ENCODE assay signal across 20 mouse cellular contexts in genomic region chr4:105276062-105276795, GRCm38 (mm10).
DNase-seq lines count a peak whose midpoint lies in the region; ATAC-seq and TF ChIP-seq lines count a peak whose summit lies in the region.
"Had no signal": no experiment of that assay in that cellular context is flagged by ENCODE, and none has a peak within 500 bp of the region (broad histone marks: within the 10 kb centered on the region; RNA-seq: fewer than 3 reads in every experiment).

No protein-coding gene starts in this region.

- no peak overlapping the region for H3K9ac ChIP-seq in forebrain, postnatal 0 days
- no peak overlapping the region for H3K9ac ChIP-seq in kidney, embryonic 16.5 days (replicated peaks; ENCODE audit: low read length)
- no peak overlapping the region for H3K9ac ChIP-seq in midbrain, embryonic 11.5 days (ENCODE audit: low read length)
- no peak overlapping the region for H3K9ac ChIP-seq in midbrain, postnatal 0 days (replicated peaks; ENCODE audit: low read length, poor library complexity, severe bottlenecking)
- H3K9ac ChIP-seq: liver, embryonic 12.5 days; lung, embryonic 15.5 days; neural tube, embryonic 15.5 days had no signal

- DNase-seq in forebrain, embryonic 10.5 days (ENCODE audit: extremely low spot score, low spot score) = no peak
- no peak for DNase-seq in forebrain, postnatal 0 days
- DNase-seq in kidney, adult 18-20 months = peak; percentile 30
- peak; percentile 83 for DNase-seq in midbrain, embryonic 11.5 days (ENCODE audit: low spot score, missing footprints)
- no peak for DNase-seq in midbrain, postnatal 0 days (ENCODE audit: low spot score)
- no peak for DNase-seq in ovary, postnatal 14 days (ENCODE audit: low spot score)
- DNase-seq: adrenal gland, postnatal 25 days; cerebellum, adult 2 months; gastrocnemius, postnatal 10 days; left cerebral cortex, postnatal 4 days; right cerebral cortex, postnatal 4 days; thymus, postnatal 36 days had no signal

- TF ChIP-seq CTCF in forebrain, postnatal 0 days (IDR thresholded peaks at IDR 0.05; ENCODE audit: low read depth) = no peak
- TF ChIP-seq CTCF in midbrain, postnatal 0 days (IDR thresholded peaks at IDR 0.05) = no peak

- H3ac ChIP-seq in myocyte (ENCODE audit: control insufficient read depth, insufficient read length) = no peak overlapping the region

- peak overlapping the region; percentile 74 for H3K27ac ChIP-seq in forebrain, embryonic 10.5 days
- H3K27ac ChIP-seq in forebrain, postnatal 0 days (ENCODE audit: low read depth, low read length) = no peak overlapping the region
- H3K27ac ChIP-seq in kidney, embryonic 16.5 days (ENCODE audit: low read length) = no peak overlapping the region
- no peak overlapping the region for H3K27ac ChIP-seq in midbrain, embryonic 11.5 days (ENCODE audit: low read depth, low read length)
- no peak overlapping the region for H3K27ac ChIP-seq in midbrain, postnatal 0 days (ENCODE audit: low read depth, low read length)
- H3K27ac ChIP-seq: liver, embryonic 12.5 days; lung, embryonic 15.5 days; neural tube, embryonic 15.5 days had no signal

- TF ChIP-seq POLR2A in myocyte (IDR thresholded peaks at IDR 0.05; ENCODE audit: insufficient read length, low read depth) = no peak

- no peaks in the 10 kb centered on the region for H3K9me3 ChIP-seq in forebrain, embryonic 10.5 days
- H3K9me3 ChIP-seq in forebrain, postnatal 0 days (ENCODE audit: low read length) = no peaks in the 10 kb centered on the region
- no peaks in the 10 kb centered on the region for H3K9me3 ChIP-seq in kidney, embryonic 16.5 days (ENCODE audit: low read length)
- H3K9me3 ChIP-seq in midbrain, embryonic 11.5 days (ENCODE audit: control insufficient read depth, low read length) = no peaks in the 10 kb centered on the region
- H3K9me3 ChIP-seq in midbrain, postnatal 0 days (ENCODE audit: low read length) = no peaks in the 10 kb centered on the region
- H3K9me3 ChIP-seq: liver, embryonic 12.5 days; lung, embryonic 15.5 days; neural tube, embryonic 15.5 days had no signal

- no peak for ATAC-seq in forebrain, postnatal 0 days
- ATAC-seq in kidney, embryonic 16.5 days (ENCODE audit: low FRiP score, low TSS enrichment) = no peak
- no peak for ATAC-seq in midbrain, embryonic 11.5 days (ENCODE audit: low FRiP score)
- no peak for ATAC-seq in midbrain, postnatal 0 days (ENCODE audit: low FRiP score)
- ATAC-seq: activated CD4-positive, CD25-positive, alpha-beta regulatory T cell, adult 4 months; CD4-positive, CD25-positive, alpha-beta regulatory T cell, adult 4 months; liver, embryonic 12.5 days had no signal

- H3K27me3 ChIP-seq in forebrain, embryonic 10.5 days (ENCODE audit: poor library complexity, severe bottlenecking) = no peaks in the 10 kb centered on the region
- H3K27me3 ChIP-seq in forebrain, postnatal 0 days (ENCODE audit: insufficient read depth, low read length) = no peaks in the 10 kb centered on the region
- H3K27me3 ChIP-seq in kidney, embryonic 16.5 days (ENCODE audit: insufficient read depth, low read length) = no peaks in the 10 kb centered on the region
- no peaks in the 10 kb centered on the region for H3K27me3 ChIP-seq in midbrain, embryonic 11.5 days (ENCODE audit: control insufficient read depth, insufficient read depth, low read length)
- H3K27me3 ChIP-seq in midbrain, postnatal 0 days (ENCODE audit: insufficient read depth, low read length) = no peaks in the 10 kb centered on the region
- no peaks in the 10 kb centered on the region for H3K27me3 ChIP-seq in myocyte (ENCODE audit: control insufficient read depth, insufficient read depth, insufficient read length)
- H3K27me3 ChIP-seq: liver, embryonic 12.5 days; lung, embryonic 15.5 days; neural tube, embryonic 15.5 days had no signal

- no peaks in the 10 kb centered on the region for H3K36me3 ChIP-seq in forebrain, embryonic 10.5 days (replicated peaks)
- no peaks in the 10 kb centered on the region for H3K36me3 ChIP-seq in forebrain, postnatal 0 days (ENCODE audit: insufficient read depth)
- H3K36me3 ChIP-seq in kidney, embryonic 16.5 days (ENCODE audit: insufficient read depth, low read length) = no peaks in the 10 kb centered on the region
- H3K36me3 ChIP-seq in midbrain, embryonic 11.5 days (ENCODE audit: control insufficient read depth, insufficient read depth, low read length) = no peaks in the 10 kb centered on the region
- no peaks in the 10 kb centered on the region for H3K36me3 ChIP-seq in midbrain, postnatal 0 days (ENCODE audit: insufficient read depth, low read length)
- H3K36me3 ChIP-seq in myocyte (ENCODE audit: control insufficient read depth, insufficient read depth) = no peaks in the 10 kb centered on the region
- H3K36me3 ChIP-seq: liver, embryonic 12.5 days; lung, embryonic 15.5 days; neural tube, embryonic 15.5 days had no signal

- H3K4me1 ChIP-seq in forebrain, embryonic 10.5 days = peaks cover 48% of the 10 kb centered on the region
- H3K4me1 ChIP-seq in forebrain, postnatal 0 days (ENCODE audit: insufficient read depth) = no peaks in the 10 kb centered on the region
- peaks cover 11% of the 10 kb centered on the region; the same call in 1 of the 2 replicates for H3K4me1 ChIP-seq in kidney, embryonic 16.5 days (ENCODE audit: insufficient read depth, low read length)
- H3K4me1 ChIP-seq in midbrain, embryonic 11.5 days (ENCODE audit: control insufficient read depth, insufficient read depth, low read length) = peaks cover 11% of the 10 kb centered on the region
- H3K4me1 ChIP-seq in midbrain, postnatal 0 days (ENCODE audit: insufficient read depth, low read length) = 0 out of 2 replicates have a peak, but pooled peaks cover 4% of the 10 kb centered on the region
- H3K4me1 ChIP-seq: liver, embryonic 12.5 days had no signal

- H3K79me2 ChIP-seq in myocyte (ENCODE audit: control insufficient read depth, insufficient read depth) = no peaks in the 10 kb centered on the region

- no peak overlapping the region for H3K4me3 ChIP-seq in forebrain, embryonic 10.5 days
- H3K4me3 ChIP-seq in forebrain, postnatal 0 days (ENCODE audit: low read depth, low read length) = no peak overlapping the region
- no peak overlapping the region for H3K4me3 ChIP-seq in kidney, embryonic 16.5 days (ENCODE audit: low read length)
- H3K4me3 ChIP-seq in midbrain, embryonic 11.5 days (ENCODE audit: low read depth, low read length) = no peak overlapping the region
- H3K4me3 ChIP-seq in midbrain, postnatal 0 days (ENCODE audit: low read depth, low read length) = no peak overlapping the region
- no peak overlapping the region for H3K4me3 ChIP-seq in myocyte
- H3K4me3 ChIP-seq: erythroblast, embryonic 14.5 days; liver, embryonic 12.5 days; lung, embryonic 15.5 days; neural tube, embryonic 15.5 days had no signal

- no peak overlapping the region for H3K4me2 ChIP-seq in forebrain, postnatal 0 days (ENCODE audit: low read depth)
- H3K4me2 ChIP-seq in kidney, embryonic 16.5 days (replicated peaks; ENCODE audit: low read depth, low read length) = no peak overlapping the region
- no peak overlapping the region for H3K4me2 ChIP-seq in midbrain, embryonic 11.5 days
- H3K4me2 ChIP-seq in midbrain, postnatal 0 days (ENCODE audit: low read depth, low read length, poor library complexity, severe bottlenecking) = no peak overlapping the region
- no peak overlapping the region for H3K4me2 ChIP-seq in myocyte (ENCODE audit: low read depth)
- H3K4me2 ChIP-seq: liver, embryonic 12.5 days; lung, embryonic 15.5 days; neural tube, embryonic 15.5 days had no signal

- WGBS in forebrain, embryonic 10.5 days = 61% methylated on average over 14 of the region's 14 CpGs
- 38% methylated on average over 14 of the region's 14 CpGs for WGBS in forebrain, postnatal 0 days
- 51% methylated on average over 14 of the region's 14 CpGs for WGBS in kidney, embryonic 16.5 days
- WGBS in midbrain, embryonic 11.5 days = 35% methylated on average over 14 of the region's 14 CpGs
- 35% methylated on average over 14 of the region's 14 CpGs for WGBS in midbrain, postnatal 0 days

TF ChIP-seq in myocyte, 11 proteins besides CTCF, POLR2A, EP300 and RAD21:
- TF ChIP-seq CEBPB (IDR thresholded peaks at IDR 0.05; ENCODE audit: insufficient read depth, poor library complexity, severe bottlenecking) (no peak), USF1 (IDR thresholded peaks at IDR 0.05; ENCODE audit: low read depth) (no peak), TCF3 (IDR thresholded peaks at IDR 0.05; ENCODE audit: insufficient read length, low read depth) (no peak), E2F4 (IDR thresholded peaks at IDR 0.05; ENCODE audit: insufficient read depth) (no peak), MAX (IDR thresholded peaks at IDR 0.05; ENCODE audit: low read depth) (no peak), MYOD1 (IDR thresholded peaks at IDR 0.05; ENCODE audit: control insufficient read depth in 1 of 3, insufficient read length in 2 of 3, low read depth in 2 of 3) (peak in 2 of 3 experiments; percentile 30 to 63), POLR2AphosphoS2 (IDR thresholded peaks at IDR 0.05; ENCODE audit: insufficient read length, low read depth) (no peak), MYOG (IDR thresholded peaks at IDR 0.05; ENCODE audit: control insufficient read depth in 1 of 3, insufficient read depth in 1 of 3, insufficient read length in 2 of 3, low read depth in 2 of 3) (peak in 1 of 3 experiments; percentile 55)

Comparison
In these comparisons a context has a peak if more than half of its experiments do, and no peak if none do; other contexts are left out.
1. DNase-seq: peak in kidney, adult 18-20 months (single experiment) and midbrain, embryonic 11.5 days (single experiment); none in forebrain, embryonic 10.5 days (single experiment), forebrain, postnatal 0 days (single experiment), midbrain, postnatal 0 days (single experiment) and ovary, postnatal 14 days (single experiment).